Mouse (Mus musculus) E14TG2a.4 (cell line): ENCODE data around the gene Rbbp5.
A peak's percentile ranks its signal among the peaks of the same experiment; 100 is the strongest.

ENCODE experiments used
- H3K27me3 ChIP-seq: 2 replicates; pipeline ENCODE4 v1.6.1; 2014; ENCODE audit warnings: low read length, control low read depth; ENCODE audit not compliant: insufficient read depth
- H3K36me3 ChIP-seq: 2 replicates; pipeline ENCODE4 v1.6.1; 2014; ENCODE audit warnings: low read length, control low read depth; ENCODE audit not compliant: insufficient read depth
- H3K4me1 ChIP-seq: replicated peaks from 2 replicates; pipeline ENCODE4 v1.6.1; 2014; ENCODE audit warnings: low read depth, low read length, control low read depth
- H3K4me3 ChIP-seq: replicated peaks from 2 replicates; pipeline ENCODE4 v1.5.1; 2014; ENCODE audit warnings: mild to moderate bottlenecking, low read length
- H3K9me3 ChIP-seq: 2 replicates; pipeline ENCODE4 v1.6.1; 2014; ENCODE audit warnings: low read length, control low read depth
- CTCF ChIP-seq: conservative IDR thresholded peaks from 2 replicates; pipeline ENCODE4 v1.5.1; 2014; ENCODE audit warnings: low read length
- NANOG ChIP-seq: IDR thresholded peaks from 2 replicates; pipeline ENCODE4 v1.6.1; 2014; ENCODE audit warnings: borderline replicate concordance, low read length, mixed read lengths
- POU5F1 ChIP-seq: IDR thresholded peaks from 2 replicates; pipeline ENCODE4 v1.6.1; 2014; ENCODE audit warnings: low read length, borderline replicate concordance

Gene Rbbp5

DNA sequence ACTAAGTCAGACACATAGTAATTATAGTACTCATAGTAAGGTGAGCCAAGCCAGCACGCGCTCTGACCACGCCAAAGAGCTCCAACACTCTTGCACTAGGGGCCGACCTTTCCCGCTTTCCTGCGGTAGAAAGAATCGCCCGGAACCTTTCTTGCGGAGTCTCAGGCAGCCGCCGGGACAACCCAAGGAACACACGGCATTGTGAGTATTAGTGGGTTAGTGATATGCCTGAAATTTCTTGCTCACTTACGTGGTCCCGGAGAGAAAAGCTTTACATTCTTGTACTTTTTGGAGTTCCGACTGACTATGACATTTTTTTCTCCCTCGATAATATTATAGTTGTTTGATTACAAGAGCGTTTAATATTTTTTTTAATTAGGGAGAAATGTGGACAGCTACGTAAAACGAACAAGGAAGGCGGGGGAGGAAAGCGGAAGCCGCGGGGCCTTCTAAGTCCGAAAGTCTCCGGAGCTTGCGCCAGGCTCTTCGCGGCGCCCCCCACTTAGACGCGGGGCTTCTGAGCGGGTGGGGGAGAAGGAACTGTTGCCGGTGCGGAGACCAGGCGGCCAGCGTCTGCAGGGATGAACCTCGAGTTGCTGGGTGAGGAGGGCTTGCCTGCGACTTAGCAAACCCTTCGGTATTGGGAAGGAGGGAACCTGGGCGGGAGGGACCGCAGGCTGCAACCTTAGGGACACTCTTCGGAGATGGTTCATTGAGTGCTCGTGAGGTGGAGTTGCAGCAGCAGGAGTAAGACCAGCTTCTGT, at the start of gene Rbbp5:
Gene Rbbp5 (plus strand): TSS at position 438 of the 764 bp plus-strand sequence.
- TF ChIP-seq POU5F1 = no peak; the same call in 1 of the 2 replicates
- no peak for TF ChIP-seq CTCF
- TF ChIP-seq NANOG = no peak
- peaks cover 36% of the 10 kb centered on the region for H3K36me3 ChIP-seq
- H3K4me1 ChIP-seq = peaks cover 75% of the 10 kb centered on the region
- H3K9me3 ChIP-seq = no peaks in the 10 kb centered on the region
- peak within 1 kb of the TSS; percentile 94 for H3K4me3 ChIP-seq
- no peaks in the 10 kb centered on the region for H3K27me3 ChIP-seq

GRCm38 (mm10) chr1:132430818-132431217, 46.3 kb upstream of the Rbbp5 start:
- no peaks in the 10 kb centered on the region for H3K9me3 ChIP-seq
- H3K36me3 ChIP-seq = peaks cover 7% of the 10 kb centered on the region
- H3K4me3 ChIP-seq = no peak overlapping the region
- H3K4me1 ChIP-seq = peaks cover 18% of the 10 kb centered on the region
- no peaks in the 10 kb centered on the region for H3K27me3 ChIP-seq
- TF ChIP-seq POU5F1 (no peak), CTCF (no peak), NANOG (no peak)

GRCm38 (mm10) chr1:132431716-132432115, 45.4 kb upstream of the Rbbp5 start:
- Histone ChIP-seq H3K27me3 (no peaks in the 10 kb centered on the region), H3K4me1 (peaks cover 18% of the 10 kb centered on the region), H3K9me3 (no peaks in the 10 kb centered on the region), H3K4me3 (no peak overlapping the region), H3K36me3 (peaks cover 7% of the 10 kb centered on the region)
- no peak for TF ChIP-seq CTCF
- TF ChIP-seq NANOG = no peak
- no peak for TF ChIP-seq POU5F1

DNA sequence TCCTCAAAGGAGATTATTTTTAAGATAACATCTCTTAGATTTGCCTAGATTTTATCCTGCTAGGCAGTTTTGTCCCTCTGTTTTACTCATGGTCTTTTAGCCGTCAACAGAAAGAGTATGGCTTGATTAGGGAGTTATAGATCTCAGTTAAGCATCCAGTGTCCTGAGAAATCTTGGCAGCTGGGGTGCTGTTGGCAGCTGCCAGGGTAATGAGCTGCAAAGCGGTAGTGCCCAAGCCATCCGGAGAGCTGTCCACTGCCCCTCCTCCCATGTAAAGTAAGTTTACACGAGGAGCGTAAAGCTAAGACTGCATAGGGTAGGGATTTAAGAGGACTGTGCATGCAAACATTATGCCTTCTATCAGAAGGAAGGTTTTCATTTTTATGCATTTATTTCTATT, 43.8 kb upstream of the Rbbp5 start:
- H3K4me1 ChIP-seq = peaks cover 18% of the 10 kb centered on the region
- H3K27me3 ChIP-seq = no peaks in the 10 kb centered on the region
- no peak overlapping the region for H3K4me3 ChIP-seq
- peaks cover 7% of the 10 kb centered on the region for H3K36me3 ChIP-seq
- TF ChIP-seq NANOG = no peak
- no peak for TF ChIP-seq CTCF
- TF ChIP-seq POU5F1 = no peak
- no peaks in the 10 kb centered on the region for H3K9me3 ChIP-seq

- H3K9me3 ChIP-seq = no peaks in the 10 kb centered on the region
- no peak overlapping the region for H3K4me3 ChIP-seq
- peaks cover 7% of the 10 kb centered on the region for H3K36me3 ChIP-seq
- no peak for TF ChIP-seq NANOG
- no peak for TF ChIP-seq CTCF
- no peak for TF ChIP-seq POU5F1
- no peaks in the 10 kb centered on the region for H3K27me3 ChIP-seq
- peaks cover 18% of the 10 kb centered on the region for H3K4me1 ChIP-seq
Observed at GRCm38 (mm10) chr1:132434032-132434431, 43.1 kb upstream of the Rbbp5 start.

DNA sequence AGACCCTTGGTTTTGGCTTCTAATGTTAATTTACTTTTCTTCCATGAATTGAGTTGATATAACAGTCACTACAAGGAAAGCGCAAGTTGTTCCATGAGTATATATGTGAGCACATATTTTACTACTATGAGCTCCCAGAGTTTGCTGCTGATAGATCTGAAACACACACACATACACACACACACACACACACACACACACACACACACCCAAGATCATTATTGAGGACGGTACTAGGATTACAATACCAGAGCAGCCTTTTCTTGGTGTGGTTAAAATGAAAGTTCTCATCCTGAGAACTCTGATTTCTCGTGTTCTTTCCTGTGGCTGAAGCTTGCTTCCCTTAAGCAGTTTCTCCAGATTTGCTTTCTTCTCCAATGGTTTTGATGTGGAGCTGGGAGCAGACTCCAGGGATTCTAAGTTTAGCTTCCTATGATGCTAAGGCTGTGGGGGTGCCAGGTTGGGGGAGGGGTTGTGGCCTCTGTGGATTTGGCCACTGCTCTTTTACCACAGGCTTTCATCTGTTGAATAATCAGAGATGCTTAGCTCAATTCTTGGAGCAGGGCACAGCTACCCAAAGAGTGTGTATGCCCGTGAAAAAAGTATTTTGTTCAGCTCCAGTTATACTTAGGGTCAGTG, 40.7 kb upstream of the Rbbp5 start:
- H3K4me3 ChIP-seq = no peak overlapping the region
- peaks cover 18% of the 10 kb centered on the region for H3K4me1 ChIP-seq
- no peak for TF ChIP-seq CTCF
- no peak for TF ChIP-seq POU5F1
- no peak for TF ChIP-seq NANOG
- no peaks in the 10 kb centered on the region for H3K9me3 ChIP-seq
- peaks cover 7% of the 10 kb centered on the region for H3K36me3 ChIP-seq
- no peaks in the 10 kb centered on the region for H3K27me3 ChIP-seq

GRCm38 (mm10) chr1:132436960-132437359, 40.2 kb upstream of the Rbbp5 start:
- no peak for TF ChIP-seq CTCF
- no peak for TF ChIP-seq NANOG
- Histone ChIP-seq H3K9me3 (no peaks in the 10 kb centered on the region), H3K27me3 (no peaks in the 10 kb centered on the region), H3K36me3 (peaks cover 7% of the 10 kb centered on the region), H3K4me1 (peaks cover 14% of the 10 kb centered on the region), H3K4me3 (no peak overlapping the region)

DNA sequence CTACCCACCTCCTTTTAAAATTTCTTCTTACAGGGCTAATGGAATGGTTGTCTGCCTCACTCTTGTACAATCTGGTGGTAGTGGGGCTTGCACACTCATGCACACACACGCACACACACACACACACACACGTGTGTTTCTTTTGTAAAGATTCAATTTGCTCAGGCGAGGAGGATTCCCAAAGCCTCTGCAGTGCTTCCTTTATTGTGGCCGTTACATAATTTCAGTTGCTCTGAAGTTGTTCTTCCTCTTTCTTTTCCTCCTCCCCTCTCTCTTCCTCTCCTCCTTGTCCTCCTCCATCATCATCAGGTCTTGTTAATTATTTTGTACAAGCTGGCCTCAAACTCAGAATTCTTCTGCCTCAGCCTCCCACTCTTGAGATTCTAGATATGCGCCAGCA, 39.8 kb upstream of the Rbbp5 start:
- no peaks in the 10 kb centered on the region for H3K27me3 ChIP-seq
- no peak overlapping the region for H3K4me3 ChIP-seq
- peaks cover 7% of the 10 kb centered on the region for H3K36me3 ChIP-seq
- TF ChIP-seq NANOG (no peak), CTCF (no peak), POU5F1 (no peak)
- H3K9me3 ChIP-seq = no peaks in the 10 kb centered on the region
- peaks cover 11% of the 10 kb centered on the region for H3K4me1 ChIP-seq
